Mouse (Mus musculus) right cerebral cortex, postnatal 25 days (tissue): ENCODE measurements around the gene Olfml2a.
A peak's percentile ranks its signal among the peaks of the same experiment; 100 is the strongest.

Source experiments
- DNase-seq: peaks from one replicate; pipeline ENCODE4 v3.0.0; 2022

The Olfml2a gene

GRCm38 (mm10) chr2:38931851-38932667 is at the start of gene Olfml2a:
Gene Olfml2a, plus strand, starts transcription at chr2:38931978.
- DNase-seq, result peak; percentile 44

- DNase-seq, result no peak
Observed at GRCm38 (mm10) chr2:38902866-38903265, 28.9 kb upstream of the Olfml2a start.

- no peak for DNase-seq
Observed at GRCm38 (mm10) chr2:38904290-38904689, 27.5 kb upstream of the Olfml2a start.

GRCm38 (mm10) chr2:38906097-38906496 is 25.7 kb upstream of the Olfml2a start:
- peak; percentile 16 for DNase-seq

- no peak for DNase-seq
Observed at GRCm38 (mm10) chr2:38908604-38909003, 23.2 kb upstream of the Olfml2a start.

- no peak for DNase-seq
Observed at GRCm38 (mm10) chr2:38914517-38914916, 17.3 kb upstream of the Olfml2a start.

- no peak for DNase-seq
Observed at GRCm38 (mm10) chr2:38914965-38915364, 16.8 kb upstream of the Olfml2a start.

GRCm38 (mm10) chr2:38916947-38917691 is 14.7 kb upstream of the Olfml2a start:
- no peak for DNase-seq

- DNase-seq, result no peak
Observed at GRCm38 (mm10) chr2:38921374-38921773, 10.4 kb upstream of the Olfml2a start.

GRCm38 (mm10) chr2:38923471-38923870 is 8.3 kb upstream of the Olfml2a start:
- no peak for DNase-seq

GRCm38 (mm10) chr2:38923911-38924310 is 7.9 kb upstream of the Olfml2a start:
- no peak for DNase-seq

- DNase-seq, result no peak
Observed at GRCm38 (mm10) chr2:38924571-38924970, 7.2 kb upstream of the Olfml2a start.

GRCm38 (mm10) chr2:38925171-38926080 is 6.4 kb upstream of the Olfml2a start:
- DNase-seq, result peak; percentile 20

- DNase-seq, result peak; percentile 94
Observed at GRCm38 (mm10) chr2:38926145-38926891, 5.5 kb upstream of the Olfml2a start.

- peak; percentile 44 for DNase-seq
Observed at GRCm38 (mm10) chr2:38927115-38927979, 4.4 kb upstream of the Olfml2a start, which contains the start of gene Nr6a1. Gene Nr6a1, minus strand, starts transcription at chr2:38927688.

- no peak for DNase-seq
Observed at GRCm38 (mm10) chr2:38930269-38930668, 1.5 kb upstream of the Olfml2a start.

- DNase-seq, result no peak
Observed at GRCm38 (mm10) chr2:38933931-38934330, 2.2 kb downstream of the Olfml2a start.

GRCm38 (mm10) chr2:38934936-38935335 is 3.2 kb downstream of the Olfml2a start:
- no peak for DNase-seq

- no peak for DNase-seq
Observed at GRCm38 (mm10) chr2:38936721-38937378, 5.1 kb downstream of the Olfml2a start.

- no peak for DNase-seq
Observed at GRCm38 (mm10) chr2:38937396-38937795, 5.6 kb downstream of the Olfml2a start.

- no peak for DNase-seq
Observed at GRCm38 (mm10) chr2:38938007-38938406, 6.2 kb downstream of the Olfml2a start.
